Mouse (Mus musculus) T-helper 2 cell (primary cell): ENCODE data around the gene Arl5a.

Source experiments
- in situ Hi-C: fragments of 300-600 bp; cut with MboI, MseI; formaldehyde crosslinking; loops from one replicate; pipeline ENCODE4 v1.15.1; 2025; ENCODE audit warnings: high pct_unique_total_duplicates

Gene Arl5a

GRCm38 (mm10) chr2:52361086-52361485, 63.6 kb downstream of the Arl5a start:
- in situ Hi-C loops: no loop called here

GRCm38 (mm10) chr2:52359722-52360121, 65.0 kb downstream of the Arl5a start:
- in situ Hi-C loops: no loop called here

GRCm38 (mm10) chr2:52358156-52358555, 66.5 kb downstream of the Arl5a start:
- in situ Hi-C loops: no loop called here

- in situ Hi-C loops: no loop called here
Observed at GRCm38 (mm10) chr2:52351029-52351428, 73.7 kb downstream of the Arl5a start.
